Mouse (Mus musculus) stomach, postnatal 0 days (tissue): ENCODE measurements at regions not wholly inside any gene's neighbourhood (a gene's known extent, or its start where the extent isn't known, plus 50 kb on each side); places are given as distances from the start of the nearest gene placed in this dataset.

Experiments used
- CTCF ChIP-seq: IDR thresholded peaks from 2 replicates; pipeline ENCODE4 v1.5.1; 2016; ENCODE audit warnings: antibody characterized with exemption, low read depth, mild to moderate bottlenecking, moderate library complexity
- EP300 ChIP-seq: optimal IDR thresholded peaks from 2 replicates; pipeline ENCODE3; 2016; ENCODE audit warnings: antibody characterized with exemption

- TF ChIP-seq EP300 = no peak
- no peak for TF ChIP-seq CTCF
Measured at GRCm38 (mm10) chr13:97821011-97821410, 60.6 kb upstream of the Gm10260 start.
